Mouse (Mus musculus) hindbrain, embryonic 10.5 days (tissue): ENCODE data around the gene Anp32e. TPM values are rescaled to one million over a fixed set of nuclear protein-coding genes. Genes with fewer than 3 reads are reported as not detected.
A peak's percentile ranks its signal among the peaks of the same experiment; 100 is the strongest.
"Not testable (repeated sequence)": the region's sequence is repeated elsewhere in the genome, so short reads cannot be mapped to it uniquely, and the experiment has no call there.

Source experiments
- DNase-seq: peaks from one replicate; pipeline ENCODE4 v3.0.0-alpha.2; 2017; ENCODE audit warnings: low spot score
- H3K27ac ChIP-seq: fragments of 300-500 bp; sonication (generic); 2 replicates; pipeline ENCODE4 v1.5.1; 2016; ENCODE audit warnings: mild to moderate bottlenecking, moderate library complexity
- H3K27me3 ChIP-seq: fragments of 300-500 bp; sonication (generic); 2 replicates; pipeline ENCODE4 v1.6.1; 2016; ENCODE audit warnings: mild to moderate bottlenecking; ENCODE audit not compliant: poor library complexity, insufficient read depth, severe bottlenecking
- H3K36me3 ChIP-seq: fragments of 300-500 bp; sonication (generic); 2 replicates; pipeline ENCODE4 v1.6.1; 2016; ENCODE audit warnings: mild to moderate bottlenecking, moderate library complexity
- H3K4me1 ChIP-seq: fragments of 300-500 bp; sonication (generic); replicated peaks from 2 replicates; pipeline ENCODE4 v1.6.1; 2016; ENCODE audit warnings: mild to moderate bottlenecking
- H3K4me3 ChIP-seq: fragments of 300-500 bp; sonication (generic); 2 replicates; pipeline ENCODE4 v1.5.1; 2016; ENCODE audit warnings: mild to moderate bottlenecking, moderate library complexity
- H3K9me3 ChIP-seq: fragments of 300-500 bp; sonication (generic); 2 replicates; pipeline ENCODE4 v1.6.1; 2016; ENCODE audit warnings: mild to moderate bottlenecking, moderate library complexity
- WGBS: fragments of 180-500 bp; shearing (Covaris S2); methylation state at CpG from one replicate; pipeline ENCODE4 v1.1.7; 2016; 5-methylcytosine and 5-hydroxymethylcytosine counted together
- polyA plus RNA-seq: library from polyadenylated mRNA; unstranded; fragments of >200 nt; fragmentation: Nextera tagmentation; extraction: Ambion mirVana; gene quantifications from 2 replicates; pipeline ENCODE4 v1.2.1, GENCODE M21; 2016

The Anp32e gene
- polyA plus RNA-seq, 1 experiment from 2014 or later: 266 TPM

DNA sequence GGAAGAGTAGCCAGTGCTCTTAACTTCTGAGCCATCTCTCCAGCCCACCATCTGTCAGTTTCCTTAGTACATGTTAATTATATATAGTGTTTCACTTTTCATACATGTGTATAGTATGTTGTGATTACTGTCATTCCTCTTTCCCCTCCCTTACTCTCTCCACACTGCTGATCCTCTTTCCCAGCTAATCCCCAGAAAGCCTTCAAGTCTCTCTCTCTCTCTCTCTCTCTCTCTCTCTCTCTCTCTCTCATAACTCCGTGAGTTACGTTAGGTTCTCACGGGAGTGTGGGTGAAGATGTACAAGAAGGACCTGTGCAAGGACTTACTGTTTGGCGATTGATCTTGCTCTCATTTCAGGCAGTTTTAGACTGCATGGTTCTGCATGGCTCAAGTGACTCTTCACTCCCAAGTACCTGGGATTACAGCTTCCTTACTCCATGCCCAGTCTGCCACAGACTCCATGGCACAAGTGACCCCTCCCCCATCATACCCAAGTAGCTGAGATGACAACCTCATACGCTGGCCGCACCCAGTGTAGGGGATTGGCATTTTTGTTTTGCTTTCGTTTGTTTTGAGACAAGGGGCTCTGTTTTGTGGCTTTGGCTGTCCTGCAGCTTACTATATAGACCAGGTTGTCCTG is 4.2 kb downstream of the Anp32e start:
- Histone ChIP-seq H3K4me1 (peaks cover 22% of the 10 kb centered on the region), H3K4me3 (no peak overlapping the region), H3K36me3 (peaks cover 56% of the 10 kb centered on the region), H3K9me3 (no peaks in the 10 kb centered on the region), H3K27me3 (no peaks in the 10 kb centered on the region), H3K27ac (no peak overlapping the region)
- no peak for DNase-seq
- WGBS: 96% methylated on average over 7 of the region's 7 CpGs

DNA sequence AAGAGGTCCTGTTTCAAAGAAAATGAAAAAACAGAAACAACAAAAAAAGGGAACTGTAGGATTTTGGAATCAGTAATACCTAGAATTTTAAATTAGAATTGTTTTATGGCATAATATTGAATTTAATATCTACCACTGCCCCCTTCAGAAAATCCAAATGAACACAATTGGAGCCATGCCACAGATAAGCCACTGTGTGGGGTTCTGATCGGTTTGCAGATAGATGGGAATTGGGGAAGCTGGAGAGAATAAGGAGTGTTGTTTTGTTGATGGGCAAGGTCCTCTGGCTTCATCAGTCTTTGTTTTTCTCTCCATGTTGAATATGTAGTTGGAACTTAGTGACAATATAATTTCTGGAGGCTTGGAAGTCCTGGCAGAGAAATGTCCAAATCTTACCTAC is 5.4 kb downstream of the Anp32e start:
- DNase-seq: no peak
- H3K4me3 ChIP-seq: no peak overlapping the region
- no peak overlapping the region for H3K27ac ChIP-seq
- H3K36me3 ChIP-seq: peaks cover 69% of the 10 kb centered on the region
- H3K27me3 ChIP-seq: no peaks in the 10 kb centered on the region
- peaks cover 22% of the 10 kb centered on the region for H3K4me1 ChIP-seq
- no peaks in the 10 kb centered on the region for H3K9me3 ChIP-seq
- 96% methylated on average over 1 of the region's 1 CpGs for WGBS

DNA sequence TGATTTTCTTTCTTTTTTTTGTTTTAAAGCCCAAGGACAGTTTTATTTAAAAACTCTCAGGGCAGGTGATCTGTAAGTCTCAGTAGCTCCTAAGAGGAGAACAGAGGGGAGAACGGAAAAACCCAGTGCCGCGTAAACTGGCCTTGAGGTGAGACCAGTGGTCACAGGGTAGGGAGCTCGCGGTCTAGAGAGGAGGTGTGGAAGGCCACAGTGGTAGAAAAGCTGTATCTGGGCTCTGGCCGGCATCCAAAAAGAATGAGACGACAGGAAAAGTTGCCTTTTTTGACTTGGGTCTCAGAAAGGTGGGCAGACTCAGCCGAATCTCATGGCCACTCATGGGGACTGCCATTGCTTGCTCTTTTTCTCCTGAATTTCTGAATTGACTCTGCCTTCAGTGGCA is 9.2 kb downstream of the Anp32e start:
- WGBS: 95% methylated on average over 8 of the region's 8 CpGs
- H3K27ac ChIP-seq: no peak overlapping the region
- H3K36me3 ChIP-seq: peaks cover 94% of the 10 kb centered on the region
- no peaks in the 10 kb centered on the region for H3K27me3 ChIP-seq
- no peaks in the 10 kb centered on the region for H3K9me3 ChIP-seq
- no peak for DNase-seq
- no peaks in the 10 kb centered on the region for H3K4me1 ChIP-seq
- no peak overlapping the region for H3K4me3 ChIP-seq

DNA sequence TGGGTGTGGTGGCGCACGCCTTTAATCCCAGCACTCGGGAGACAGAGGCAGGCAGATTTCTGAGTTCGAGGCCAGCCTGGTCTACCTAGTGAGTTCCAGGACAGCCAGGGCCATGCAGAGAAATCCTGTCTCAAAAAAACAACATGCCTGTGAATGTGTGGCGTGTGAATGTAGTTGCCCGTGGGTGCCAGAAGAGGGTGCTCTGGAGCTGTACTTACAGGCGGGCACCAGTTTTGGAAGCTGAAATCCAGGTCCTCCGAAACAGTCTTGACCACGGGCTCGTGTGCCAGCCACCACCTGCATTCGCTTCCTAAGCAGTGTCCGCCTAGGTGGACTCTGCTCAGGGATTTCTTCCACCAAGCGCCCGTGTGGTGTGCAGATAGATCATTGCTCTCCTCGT is 9.8 kb downstream of the Anp32e start:
- H3K36me3 ChIP-seq: peaks cover 94% of the 10 kb centered on the region
- WGBS: 93% methylated on average over 15 of the region's 15 CpGs
- peak; percentile 27 for DNase-seq

GRCm38 (mm10) chr3:95942749-95943148 is 13.7 kb downstream of the Anp32e start:
- Histone ChIP-seq H3K9me3 (no peaks in the 10 kb centered on the region), H3K27me3 (no peaks in the 10 kb centered on the region), H3K36me3 (peaks cover 100% of the 10 kb centered on the region), H3K27ac (no peak overlapping the region), H3K4me1 (no peaks in the 10 kb centered on the region), H3K4me3 (no peak overlapping the region)
- no peak for DNase-seq
- WGBS: 93% methylated on average over 6 of the region's 6 CpGs

More for the DNA sequence above, 9.8 kb downstream of the Anp32e start:
- no peaks in the 10 kb centered on the region for H3K9me3 ChIP-seq
- H3K27ac ChIP-seq: no peak overlapping the region
- no peaks in the 10 kb centered on the region for H3K27me3 ChIP-seq
- H3K4me3 ChIP-seq: no peak overlapping the region
- no peaks in the 10 kb centered on the region for H3K4me1 ChIP-seq

GRCm38 (mm10) chr3:95943226-95943625 is 14.2 kb downstream of the Anp32e start:
- WGBS: 94% methylated on average over 7 of the region's 7 CpGs
- H3K27me3 ChIP-seq: no peaks in the 10 kb centered on the region
- no peak overlapping the region for H3K4me3 ChIP-seq
- H3K36me3 ChIP-seq: peaks cover 100% of the 10 kb centered on the region
- no peak overlapping the region for H3K27ac ChIP-seq
- DNase-seq: no peak
- no peaks in the 10 kb centered on the region for H3K9me3 ChIP-seq
- H3K4me1 ChIP-seq: no peaks in the 10 kb centered on the region

DNA sequence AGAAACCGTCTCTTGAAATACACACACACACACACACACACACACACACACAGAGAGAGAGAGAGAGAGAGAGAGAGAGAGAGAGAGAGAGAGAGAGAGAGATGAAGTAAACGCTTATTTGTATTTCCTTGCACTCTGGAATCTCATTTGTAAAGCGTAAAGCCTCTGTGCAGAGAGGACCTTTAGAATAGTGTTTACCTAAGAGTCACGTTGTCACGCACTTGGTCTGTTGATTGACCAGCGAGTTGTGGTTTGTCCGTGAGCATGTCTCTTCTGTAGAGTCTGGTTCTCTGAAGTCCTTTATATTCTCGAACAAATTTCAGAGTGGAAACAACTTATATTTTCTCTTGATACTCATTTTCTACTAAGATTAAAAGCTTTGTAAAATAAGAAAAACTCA is 15.7 kb downstream of the Anp32e start:
- no peak overlapping the region for H3K27ac ChIP-seq
- no peaks in the 10 kb centered on the region for H3K27me3 ChIP-seq
- 91% methylated on average over 8 of the region's 8 CpGs for WGBS
- peaks cover 95% of the 10 kb centered on the region for H3K36me3 ChIP-seq
- no peak overlapping the region for H3K4me3 ChIP-seq
- no peaks in the 10 kb centered on the region for H3K9me3 ChIP-seq
- DNase-seq: no peak
- H3K4me1 ChIP-seq: no peaks in the 10 kb centered on the region

- no peak overlapping the region for H3K27ac ChIP-seq
- H3K36me3 ChIP-seq: peaks cover 84% of the 10 kb centered on the region
- no peak for DNase-seq
- no peaks in the 10 kb centered on the region for H3K9me3 ChIP-seq
- 0 out of 2 replicates have a peak, but pooled peaks cover 3% of the 10 kb centered on the region for H3K4me1 ChIP-seq
- no peaks in the 10 kb centered on the region for H3K27me3 ChIP-seq
- WGBS: 88% methylated on average over 14 of the region's 14 CpGs
- H3K4me3 ChIP-seq: no peak overlapping the region
These were observed 16.7 kb downstream of the Anp32e start for GRCm38 (mm10) chr3:95945731-95946240.

- no peak for DNase-seq
- WGBS: 91% methylated on average over 5 of the region's 5 CpGs
- H3K4me1 ChIP-seq: peaks cover 22% of the 10 kb centered on the region
- H3K27ac ChIP-seq: no peak overlapping the region
- H3K27me3 ChIP-seq: no peaks in the 10 kb centered on the region
- H3K4me3 ChIP-seq: no peak overlapping the region
- H3K9me3 ChIP-seq: no peaks in the 10 kb centered on the region
- peaks cover 59% of the 10 kb centered on the region for H3K36me3 ChIP-seq
These were observed 19.3 kb downstream of the Anp32e start for GRCm38 (mm10) chr3:95948325-95948724.

DNA sequence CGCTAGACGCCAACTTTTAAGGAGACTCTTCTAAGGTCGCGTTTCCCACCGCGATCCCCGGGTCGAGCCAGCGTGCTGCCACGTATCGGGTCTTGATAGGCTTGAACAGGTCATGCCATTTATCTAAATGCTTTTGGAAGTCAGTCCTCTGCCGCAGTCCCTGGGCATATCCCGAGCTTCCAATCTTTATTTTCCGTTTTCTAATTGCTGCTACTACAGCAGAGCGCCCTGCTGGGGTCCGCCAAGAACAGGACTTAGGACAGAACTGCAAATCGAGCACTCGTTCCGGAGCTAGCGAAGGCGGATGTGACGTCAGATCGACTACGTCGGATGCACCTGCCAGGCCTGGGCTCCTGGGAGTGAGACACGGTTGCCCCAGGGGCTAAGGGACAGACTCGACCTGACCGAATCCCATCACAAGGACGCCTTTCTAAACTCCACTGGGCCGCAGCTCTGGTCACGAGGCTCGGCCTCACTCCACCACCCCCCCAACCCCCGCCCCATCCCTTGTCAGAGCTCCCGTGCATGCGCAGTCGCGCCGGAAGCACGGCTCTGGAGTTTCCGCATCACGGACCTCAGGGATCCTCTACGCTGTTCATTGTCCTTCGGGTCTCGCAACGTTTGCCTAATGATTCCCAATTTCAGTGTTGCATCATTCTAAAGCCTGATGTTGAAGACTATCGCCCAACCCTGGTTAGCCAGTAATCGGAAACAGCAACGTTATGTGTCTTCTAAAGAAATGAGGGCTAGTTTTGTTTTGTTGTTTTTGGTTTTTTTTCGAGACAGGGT is 21.9 kb downstream of the Anp32e start:
- Histone ChIP-seq H3K9me3 (no peaks in the 10 kb centered on the region), H3K27me3 (no peaks in the 10 kb centered on the region), H3K4me3 (peak overlapping the region; percentile 64), H3K36me3 (peaks cover 33% of the 10 kb centered on the region), H3K27ac (peak overlapping the region; percentile 96), H3K4me1 (peaks cover 25% of the 10 kb centered on the region)
- WGBS: 1% methylated on average over 49 of the region's 49 CpGs
- peak; percentile 94 for DNase-seq

DNA sequence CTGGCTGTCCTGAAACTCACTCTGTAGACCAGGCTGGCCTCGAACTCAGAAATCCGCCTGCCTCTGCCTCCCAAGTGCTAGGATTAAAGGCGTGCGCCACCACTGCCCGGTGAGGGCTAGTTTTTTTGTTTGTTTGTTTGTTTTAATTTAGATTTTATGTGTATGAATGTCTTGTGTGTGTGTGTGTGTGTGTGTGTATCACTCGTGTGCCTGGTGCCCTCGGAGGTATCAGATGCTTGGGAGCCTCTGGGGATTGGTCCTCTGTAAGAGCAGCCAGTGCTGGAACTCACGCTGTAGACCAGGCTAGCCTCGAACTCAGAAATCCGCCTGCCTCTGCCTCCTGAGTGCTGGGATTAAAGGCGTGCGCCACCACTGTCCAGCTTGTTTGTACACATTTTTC is 22.5 kb downstream of the Anp32e start:
- peak overlapping the region; percentile 64 for H3K4me3 ChIP-seq
- peak overlapping the region; percentile 96 for H3K27ac ChIP-seq
- peaks cover 27% of the 10 kb centered on the region for H3K36me3 ChIP-seq
- not testable (repeated sequence) for H3K27me3 ChIP-seq, H3K9me3 ChIP-seq, DNase-seq
- H3K4me1 ChIP-seq: peaks cover 25% of the 10 kb centered on the region
- 72% methylated on average over 12 of the region's 12 CpGs for WGBS

GRCm38 (mm10) chr3:95953023-95953422 is 24.0 kb downstream of the Anp32e start:
- Histone ChIP-seq H3K9me3 (no peaks in the 10 kb centered on the region), H3K4me1 (peaks cover 25% of the 10 kb centered on the region), H3K27ac (peak overlapping the region; percentile 83), H3K36me3 (peaks cover 12% of the 10 kb centered on the region), H3K4me3 (peak overlapping the region; percentile 20; the same call in 1 of the 2 replicates), H3K27me3 (no peaks in the 10 kb centered on the region)
- DNase-seq: no peak

GRCm38 (mm10) chr3:95953522-95953921 is 24.5 kb downstream of the Anp32e start:
- Histone ChIP-seq H3K4me3 (peak overlapping the region; percentile 20; the same call in 1 of the 2 replicates), H3K27me3 (no peaks in the 10 kb centered on the region), H3K4me1 (peaks cover 25% of the 10 kb centered on the region), H3K27ac (peak overlapping the region; percentile 83), H3K36me3 (peaks cover 7% of the 10 kb centered on the region), H3K9me3 (no peaks in the 10 kb centered on the region)
- WGBS: 65% methylated on average over 3 of the region's 3 CpGs
- DNase-seq: no peak
